Mouse (Mus musculus) lung, adult 18-20 months (tissue): ENCODE measurements around the gene Ccdc188.

Experiments
- DNase-seq, 2 experiments: peaks; one replicate each; pipeline ENCODE4 v3.0.0; 2022; ENCODE audit warnings: mixed read lengths in 2 of 2

The Ccdc188 gene

DNA sequence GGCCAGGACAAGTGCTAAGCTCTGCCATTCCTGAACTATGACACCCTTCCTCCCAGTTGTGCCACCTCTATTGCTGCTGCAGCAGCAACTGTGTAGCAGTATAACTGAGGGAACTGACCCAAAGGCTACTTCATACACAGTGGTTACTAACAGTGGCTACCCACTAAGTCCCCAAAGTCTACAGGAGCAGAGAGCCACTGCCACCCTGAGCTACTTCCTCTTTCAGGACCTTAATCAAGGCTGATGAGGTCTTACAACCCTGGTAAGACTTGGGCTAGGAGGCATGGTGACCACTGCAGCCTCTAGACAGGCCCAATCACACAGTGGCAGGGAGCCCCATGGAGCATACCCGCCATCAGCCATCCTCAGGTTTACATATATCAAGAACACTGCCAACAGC lies 15.6 kb upstream of the Ccdc188 start:
- DNase-seq = no peak

GRCm38 (mm10) chr16:18203430-18204091 lies 14.1 kb upstream of the Ccdc188 start:
- DNase-seq = no peak

GRCm38 (mm10) chr16:18210701-18211416 lies 6.8 kb upstream of the Ccdc188 start:
- peak; percentile 36 to 61 for DNase-seq

GRCm38 (mm10) chr16:18211417-18212171 lies 6.1 kb upstream of the Ccdc188 start:
- DNase-seq = peak; percentile 63 to 72

DNA sequence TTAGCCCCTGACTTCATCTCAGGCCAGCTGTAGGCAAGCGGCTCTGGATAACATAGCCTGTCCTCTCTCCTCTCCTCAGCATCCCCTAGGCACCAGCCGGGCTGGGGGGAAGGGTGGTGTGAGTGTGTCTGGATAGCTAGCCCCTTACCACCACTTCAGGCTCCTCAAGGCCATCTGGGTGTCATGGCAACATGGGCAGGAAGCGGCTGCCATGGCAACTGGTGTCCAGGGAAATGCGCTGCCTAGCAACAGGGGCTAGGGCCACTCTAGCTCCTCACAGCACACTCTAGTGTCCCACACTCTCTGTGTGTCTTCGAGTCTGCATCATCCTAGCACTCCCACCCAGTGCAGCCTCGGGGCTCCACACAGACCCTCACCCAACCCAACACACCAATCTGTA lies 4.0 kb upstream of the Ccdc188 start:
- no peak for DNase-seq

- no peak for DNase-seq
Observed at GRCm38 (mm10) chr16:18214858-18215257, 2.8 kb upstream of the Ccdc188 start.

- no peak for DNase-seq
Observed at GRCm38 (mm10) chr16:18218580-18218996, 909 bp downstream of the Ccdc188 start.

DNA sequence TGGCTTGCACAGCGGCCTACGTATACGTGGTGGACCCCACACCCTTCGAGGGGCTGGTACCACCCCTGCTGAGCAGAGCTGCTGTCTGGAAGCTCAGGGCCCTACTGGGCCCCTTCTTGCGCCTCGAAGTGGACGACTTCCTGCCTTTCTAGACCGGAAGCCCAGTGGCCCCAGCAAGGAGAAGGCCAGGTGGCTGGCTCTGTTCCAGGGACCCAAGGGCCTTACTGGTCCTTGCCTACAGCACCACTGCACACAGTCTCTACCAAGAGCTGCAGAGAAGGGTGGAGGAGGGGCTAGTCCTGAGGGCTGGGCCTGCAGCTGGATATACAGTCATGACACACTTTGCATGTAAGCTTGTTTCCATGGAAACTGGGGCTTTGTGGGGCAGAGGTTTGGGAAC lies 2.3 kb downstream of the Ccdc188 start:
- no peak for DNase-seq

DNA sequence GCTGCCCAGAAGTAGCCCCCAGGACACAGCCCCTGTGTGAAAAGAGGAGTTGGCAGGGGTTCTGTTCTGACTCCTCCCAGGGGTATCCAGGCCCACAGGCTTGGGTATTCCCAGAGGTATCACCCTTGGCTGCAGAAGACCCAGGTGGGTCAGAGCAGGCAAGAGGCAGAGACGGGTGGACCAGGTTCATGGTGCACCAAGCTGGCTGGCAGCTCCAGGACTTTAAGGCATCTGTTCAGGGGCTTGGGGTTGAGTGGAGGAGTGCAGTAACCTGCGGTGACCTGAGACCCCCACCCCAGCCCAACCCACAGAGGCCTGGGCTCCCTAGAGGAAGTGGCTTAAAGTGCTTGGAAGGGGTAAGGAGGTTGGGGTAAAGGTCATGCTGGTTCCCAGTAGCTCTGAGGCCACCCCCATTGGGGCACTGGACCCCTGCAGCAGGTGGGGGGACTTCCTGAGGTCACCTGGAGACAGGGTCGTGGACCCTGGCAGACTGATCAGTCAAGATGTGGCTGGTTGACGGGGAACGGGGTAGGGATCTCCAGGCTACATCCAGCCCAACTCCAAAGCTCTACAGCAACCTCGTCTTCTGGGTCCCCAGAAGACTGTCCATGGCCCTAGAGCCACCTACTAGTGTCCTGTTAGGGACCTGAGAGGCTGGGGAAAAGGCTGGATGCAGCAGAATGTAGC lies 3.3 kb downstream of the Ccdc188 start:
- DNase-seq = no peak

DNA sequence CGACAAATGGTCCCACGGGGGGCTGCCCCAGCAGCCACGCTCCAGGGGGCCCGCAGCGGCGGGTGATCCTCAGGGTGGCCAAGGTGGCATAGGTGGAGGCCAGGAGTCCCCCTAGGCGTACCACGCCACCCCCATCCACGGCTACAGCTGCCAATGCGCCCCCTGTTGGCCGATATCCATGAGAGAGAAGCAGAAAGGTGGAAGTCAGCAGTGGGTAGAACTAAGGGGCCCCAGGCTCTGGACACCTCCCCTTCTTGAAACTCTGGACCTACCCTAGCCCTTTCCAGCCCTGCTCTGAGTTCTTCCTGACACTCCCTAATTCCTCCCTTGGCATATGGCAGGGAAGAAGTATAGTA lies 3.8 kb downstream of the Ccdc188 start:
- no peak for DNase-seq

DNA sequence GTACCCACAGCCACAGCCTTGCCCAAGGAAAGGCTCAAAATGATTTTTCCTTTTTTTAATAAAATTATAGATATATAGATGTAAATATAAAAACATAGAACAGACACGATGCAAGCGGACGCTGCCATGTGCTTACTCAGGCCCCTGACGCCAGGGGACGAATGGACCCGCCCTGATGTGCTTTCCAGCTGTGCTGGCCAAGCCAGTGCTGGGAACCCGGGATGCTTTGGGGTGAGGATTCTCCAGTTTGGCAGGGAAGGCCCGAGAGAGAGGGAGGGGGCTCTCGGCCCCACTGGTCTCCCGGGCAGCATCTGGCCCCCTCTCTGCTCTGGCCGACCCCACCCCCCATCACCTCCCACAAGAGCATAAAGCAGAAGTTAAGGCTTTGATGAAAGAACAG lies 4.5 kb downstream of the Ccdc188 start:
- no peak for DNase-seq

DNA sequence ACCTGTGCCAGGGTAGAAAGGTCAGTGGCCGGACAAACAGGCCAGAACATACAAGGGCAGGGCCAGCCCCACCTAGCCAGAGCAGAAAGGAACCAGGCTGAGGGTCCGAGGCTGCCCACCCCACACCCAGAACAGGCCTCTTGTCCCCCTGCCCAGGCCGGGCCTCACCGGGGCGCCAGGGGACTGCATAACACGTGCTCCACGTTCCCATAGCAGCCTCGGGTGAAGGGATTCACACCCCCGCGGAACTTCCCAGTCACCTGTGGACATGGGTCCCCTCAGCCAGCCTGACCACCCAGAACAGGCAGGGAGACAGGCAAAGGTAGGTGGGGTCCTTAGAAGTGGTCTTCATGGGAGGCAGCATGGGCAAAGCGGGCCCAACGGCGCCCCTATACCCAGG lies 9.5 kb downstream of the Ccdc188 start:
- no peak for DNase-seq

DNA sequence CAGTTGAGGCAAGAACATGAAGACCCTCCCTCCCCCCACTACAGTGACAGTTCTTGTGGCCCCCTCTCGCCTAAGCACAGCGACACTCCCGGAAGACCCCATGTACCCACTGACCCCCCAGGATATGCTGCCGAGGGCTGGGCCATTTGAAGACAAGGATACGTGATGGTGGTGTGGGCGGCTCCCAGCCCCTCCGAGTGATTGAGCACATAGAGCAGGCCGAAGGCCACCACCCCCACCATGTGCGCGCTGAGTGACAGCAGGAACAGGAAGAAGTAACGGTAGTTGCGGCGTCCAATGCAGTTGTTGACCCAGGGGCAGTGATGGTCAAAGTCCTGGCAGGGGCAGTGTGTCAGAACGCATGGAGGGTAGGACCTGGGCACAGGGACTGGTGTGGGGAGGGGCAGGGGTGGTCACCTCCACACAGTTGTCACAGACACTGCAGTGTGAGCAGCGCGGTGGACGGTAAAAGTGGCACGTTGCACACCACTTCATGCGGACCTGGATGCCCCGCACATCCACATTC lies 10.3 kb downstream of the Ccdc188 start:
- DNase-seq = no peak

DNA sequence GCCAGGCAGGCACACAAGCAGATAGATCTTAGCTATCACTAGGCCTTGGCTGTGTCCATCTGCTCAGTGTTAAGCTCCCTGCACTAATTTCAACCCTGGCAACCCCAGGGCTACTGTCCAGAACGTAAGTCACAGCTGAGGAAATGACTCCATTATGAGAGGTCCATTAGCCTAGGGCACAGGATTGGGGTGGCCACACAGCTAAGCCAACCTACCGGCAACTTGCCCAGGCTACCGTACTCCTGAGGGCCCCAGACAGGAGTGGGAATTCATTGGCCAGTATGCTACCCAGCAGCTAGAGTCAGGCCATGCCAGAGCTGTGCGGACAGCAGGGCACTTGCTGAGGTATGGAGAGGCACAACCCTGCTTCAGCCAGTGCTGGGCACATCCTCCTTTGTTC lies 11.2 kb downstream of the Ccdc188 start:
- DNase-seq = no peak

DNA sequence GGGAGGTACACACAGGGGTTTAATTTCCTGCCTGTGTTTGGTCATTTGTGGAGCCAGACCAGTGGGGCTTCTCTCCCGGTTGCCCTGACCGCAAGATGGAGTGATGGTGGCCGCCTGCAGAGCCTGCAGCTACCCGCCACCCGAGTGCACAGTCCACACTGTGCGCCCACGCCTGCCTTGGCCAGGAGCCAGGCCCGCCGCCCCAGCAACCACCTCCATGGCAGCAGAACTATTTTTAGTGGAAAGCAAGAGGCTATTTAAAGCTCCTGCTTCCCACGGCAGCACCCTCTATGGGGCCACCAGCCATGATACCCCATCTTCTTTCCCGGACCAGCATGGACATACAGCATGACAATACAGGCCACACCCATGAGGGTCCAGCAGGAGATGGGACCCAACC lies 11.9 kb downstream of the Ccdc188 start:
- DNase-seq = peak in 1 of 2 experiments; percentile 29

DNA sequence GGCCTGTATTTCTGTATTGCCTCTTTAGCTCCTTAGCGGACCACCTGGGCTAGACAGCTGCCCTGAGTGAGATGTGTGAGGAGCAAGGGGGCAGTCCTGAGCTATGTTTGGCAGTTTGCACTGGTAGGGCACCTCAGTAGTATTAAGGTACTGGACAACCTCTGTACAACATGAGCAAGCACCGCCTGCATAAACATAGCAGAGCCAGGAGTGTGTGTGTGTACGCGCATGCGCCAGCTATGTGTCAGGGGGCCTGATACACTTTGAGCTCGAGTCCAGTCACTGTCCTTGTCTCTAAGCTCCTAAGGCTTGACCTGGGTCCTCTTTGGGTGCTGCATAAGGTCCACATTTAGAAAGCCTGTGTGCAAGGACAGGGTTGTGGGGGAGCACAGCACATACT lies 12.9 kb downstream of the Ccdc188 start:
- DNase-seq = no peak

DNA sequence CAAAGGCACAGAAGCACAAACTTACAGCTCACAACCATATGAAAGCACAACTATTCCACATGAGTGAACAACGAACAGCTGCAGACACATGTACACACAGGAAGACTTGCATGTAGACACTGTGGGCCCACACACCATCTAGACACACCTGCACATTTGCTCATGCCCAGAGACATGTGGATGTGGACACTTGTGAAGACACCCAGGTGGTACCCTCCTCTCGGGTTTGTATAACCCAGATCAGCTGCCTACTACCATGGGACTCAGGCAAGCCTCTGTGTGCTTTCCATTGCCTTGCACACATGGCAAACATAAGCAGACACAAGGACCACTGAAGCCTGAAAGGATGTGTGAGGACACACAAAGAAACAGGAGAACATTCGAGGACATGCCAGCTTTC lies 13.4 kb downstream of the Ccdc188 start:
- DNase-seq = no peak

DNA sequence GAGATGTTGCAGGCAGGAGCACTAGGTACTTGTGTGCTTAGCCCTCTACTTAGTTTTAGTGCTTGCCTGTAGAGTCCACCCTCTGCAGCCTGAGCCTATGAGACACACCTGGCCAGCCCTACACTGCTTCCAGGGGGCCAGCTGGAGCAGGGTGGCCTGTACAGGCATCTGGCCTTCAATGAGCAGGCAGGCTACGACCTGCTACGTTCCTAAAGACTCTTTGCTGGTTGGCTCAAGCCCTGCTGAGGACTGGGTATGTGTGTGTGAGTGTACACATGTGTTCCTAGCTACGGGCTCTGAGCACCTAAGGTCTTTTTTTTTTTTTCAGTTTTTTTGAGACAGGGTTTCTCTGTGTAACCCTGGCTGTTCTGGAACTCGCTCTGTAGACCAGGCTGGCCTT lies 13.8 kb downstream of the Ccdc188 start:
- no peak for DNase-seq

GRCm38 (mm10) chr16:18233451-18233850 lies 15.8 kb downstream of the Ccdc188 start:
- DNase-seq = no peak

DNA sequence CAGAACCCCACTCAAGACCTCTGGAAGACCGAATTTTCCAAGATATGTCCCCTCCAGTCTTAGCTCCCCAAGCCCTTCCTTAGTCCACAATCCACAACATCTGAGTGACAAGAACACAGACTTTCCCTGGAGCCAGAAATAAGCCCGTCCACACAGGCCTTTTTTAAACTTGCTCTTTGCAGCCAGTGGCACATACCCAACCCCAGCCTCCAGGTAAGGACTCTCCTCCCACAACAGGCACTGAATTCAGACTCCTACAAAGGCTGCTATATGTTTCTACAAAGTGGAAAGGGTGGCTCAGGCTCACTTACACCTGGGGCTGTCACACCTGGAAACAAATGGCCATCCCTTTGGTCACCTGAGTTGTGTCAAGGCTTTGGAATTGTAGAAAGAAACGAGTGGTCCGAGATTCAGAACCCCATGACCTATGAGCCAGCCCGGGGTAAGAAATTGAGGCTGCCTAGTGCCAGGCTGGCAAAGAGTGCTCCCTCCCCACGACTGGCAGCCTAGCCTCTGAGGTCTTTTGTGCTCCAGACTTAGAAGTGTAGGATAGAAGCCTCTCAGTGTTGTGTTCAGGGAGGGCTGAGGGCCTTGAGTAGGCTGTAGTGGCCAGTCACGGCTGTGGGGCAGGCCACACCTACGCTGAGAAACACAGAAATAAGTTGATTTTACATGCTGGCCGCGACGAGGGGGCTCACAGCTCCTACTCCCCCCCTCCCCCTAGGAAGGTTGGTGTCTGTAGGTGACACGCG lies 16.4 kb downstream of the Ccdc188 start:
- DNase-seq = no peak

GRCm38 (mm10) chr16:18234671-18235388 lies 17.2 kb downstream of the Ccdc188 start, which contains the start of gene Zdhhc8:
TSS of gene Zdhhc8 (minus strand) at chr16:18235136.
- peak; percentile 80 to 81 for DNase-seq
